Mouse (Mus musculus) olfactory bulb, adult 2 months (tissue): ENCODE data around the gene Lamc1.

ENCODE experiments used
- CTCF ChIP-seq: fragments of 200-500 bp; IDR thresholded peaks from 2 replicates; pipeline ENCODE4 v1.5.1; 2012; ENCODE audit warnings: low read depth, mild to moderate bottlenecking, low read length, moderate library complexity; ENCODE audit not compliant: insufficient read depth
- POLR2A ChIP-seq: fragments of 200-500 bp; IDR thresholded peaks from 2 replicates; pipeline ENCODE4 v1.6.1; 2012; ENCODE audit warnings: mild to moderate bottlenecking, low read depth, low read length, moderate library complexity; ENCODE audit not compliant: insufficient read depth

DNA sequence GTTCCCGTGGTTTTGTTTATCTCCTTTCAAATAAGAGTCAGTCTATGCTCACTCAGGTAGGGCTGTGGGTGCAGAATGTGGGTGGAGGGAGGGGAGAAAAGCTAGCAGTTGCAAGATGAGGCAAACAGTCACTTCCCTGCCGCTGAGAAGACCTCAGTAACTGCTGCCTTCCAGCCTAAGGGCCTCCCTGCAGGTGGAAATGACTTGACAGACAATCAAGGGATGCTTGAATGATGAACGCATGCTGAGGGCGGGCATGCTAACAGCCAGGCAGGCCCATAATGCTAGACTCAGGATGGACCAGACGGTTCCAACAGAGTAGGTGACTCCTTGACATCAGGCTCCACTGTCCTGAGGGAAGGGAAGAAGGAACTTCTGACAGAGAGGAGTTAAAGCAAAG, 116.9 kb downstream of the Lamc1 start:
- TF ChIP-seq CTCF, result no peak
- TF ChIP-seq POLR2A, result no peak
